Mouse (Mus musculus): ENCODE results near the gene Pp2d1.

Pp2d1 gene

DNA sequence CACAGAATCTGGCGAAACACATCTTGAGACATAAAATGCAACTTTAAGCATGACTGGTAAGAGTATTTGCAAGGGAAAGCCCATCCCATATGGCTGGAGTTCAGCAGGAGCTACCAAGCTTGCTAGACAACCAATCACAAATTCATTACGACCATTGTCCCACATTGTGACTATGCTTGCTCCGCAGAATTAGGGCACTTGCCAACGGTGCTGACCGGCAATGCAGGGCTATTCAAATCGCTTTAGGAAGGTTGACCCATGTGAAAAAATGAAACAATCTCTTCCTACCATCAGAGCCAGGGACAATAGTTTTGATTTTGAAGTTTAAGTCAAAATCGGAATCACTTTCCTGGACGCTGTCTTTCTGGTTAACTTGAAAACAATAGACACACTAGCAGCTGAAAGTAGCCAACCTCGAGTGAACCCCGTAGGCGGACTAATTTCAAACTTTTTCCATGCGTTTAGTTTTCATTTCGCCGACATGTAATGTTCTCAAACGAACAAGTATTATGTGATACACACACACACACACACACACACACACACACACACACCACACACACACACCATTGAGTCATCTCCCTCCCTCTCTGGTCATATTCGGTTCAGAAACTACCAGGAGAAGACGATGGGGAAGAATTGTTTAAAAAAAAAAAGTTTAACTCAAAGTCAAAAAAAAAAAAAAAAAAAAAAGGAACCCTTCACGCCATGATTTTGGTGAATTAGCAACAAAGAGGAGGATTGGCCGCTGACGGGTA is 27.1 kb upstream of the Pp2d1 start, which contains the start of gene Kat2b:
Gene Kat2b (plus strand): TSS at position 701 of the 758 bp plus-strand sequence.
- DNase-seq (ENCODE audit: low spot score), result no peak

GRCm38 (mm10) chr17:53564837-53565236 is 25.6 kb upstream of the Pp2d1 start:
- DNase-seq (ENCODE audit: low spot score), result no peak

DNA sequence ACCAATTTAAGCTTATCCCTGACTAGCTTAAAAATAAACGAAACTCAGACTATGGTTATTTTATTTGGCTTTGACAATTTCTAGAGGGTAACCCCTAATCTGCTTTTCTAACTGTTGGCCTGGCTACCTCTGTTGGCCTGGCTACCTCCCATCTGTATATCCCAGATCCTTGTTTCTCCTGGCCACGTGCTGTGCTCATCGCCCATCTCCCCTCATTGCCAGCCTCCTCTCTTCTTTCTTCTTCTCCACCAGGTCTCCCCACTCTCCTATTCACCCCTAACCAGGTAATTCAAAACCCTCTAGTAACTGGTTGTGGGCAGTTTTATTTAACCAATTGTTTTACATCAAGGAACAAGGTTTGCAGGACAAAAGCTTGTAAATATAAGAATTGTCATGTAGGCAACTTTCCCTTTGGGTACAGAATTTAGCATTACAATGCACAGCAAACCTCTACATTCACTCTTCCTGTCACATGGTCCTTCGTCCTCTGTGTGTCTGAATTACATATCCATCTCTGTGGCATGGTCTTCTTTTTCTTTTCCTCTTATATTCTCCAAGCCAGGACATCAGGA is 22.3 kb upstream of the Pp2d1 start:
- no peak for DNase-seq (ENCODE audit: low spot score)

DNA sequence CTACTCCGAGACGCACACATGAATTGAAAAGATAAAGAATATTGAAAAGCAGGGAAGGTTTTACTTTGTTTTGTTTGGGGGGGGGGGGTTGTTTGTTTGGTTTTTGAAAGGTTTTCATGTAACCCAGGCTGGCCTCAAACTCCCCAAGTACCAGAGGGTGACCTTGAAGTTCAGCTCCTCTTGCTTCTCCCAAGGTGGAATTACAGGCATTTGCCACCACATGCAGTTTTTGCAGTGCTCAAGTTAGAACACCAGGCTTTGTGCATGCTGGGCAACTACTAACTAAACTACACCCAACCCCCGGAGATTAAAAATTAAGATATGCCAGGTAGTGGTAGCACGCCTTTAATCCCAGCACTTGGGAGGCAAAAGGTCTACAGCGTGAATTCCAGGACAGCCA is 20.4 kb upstream of the Pp2d1 start:
- DNase-seq (ENCODE audit: low spot score), result no peak

DNA sequence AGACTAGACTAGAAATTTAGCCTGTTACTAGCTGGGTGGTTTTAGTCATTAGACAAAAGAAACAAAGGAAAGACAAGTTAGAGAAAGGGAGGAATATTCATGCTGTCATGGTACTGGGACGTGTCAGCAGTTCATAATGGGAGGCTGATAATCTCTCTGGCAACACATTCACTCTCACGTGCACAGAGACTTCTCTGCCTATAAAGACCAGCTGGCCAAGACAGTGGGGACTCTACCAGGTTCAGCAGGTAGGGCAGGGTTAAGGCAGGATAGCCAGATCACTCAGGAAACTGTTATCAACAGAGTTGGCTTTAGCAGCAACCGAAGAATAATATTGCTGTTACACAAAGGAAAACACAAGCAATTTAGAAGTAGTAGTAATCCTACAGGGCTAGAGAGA is 18.2 kb upstream of the Pp2d1 start:
- DNase-seq (ENCODE audit: low spot score), result no peak

DNA sequence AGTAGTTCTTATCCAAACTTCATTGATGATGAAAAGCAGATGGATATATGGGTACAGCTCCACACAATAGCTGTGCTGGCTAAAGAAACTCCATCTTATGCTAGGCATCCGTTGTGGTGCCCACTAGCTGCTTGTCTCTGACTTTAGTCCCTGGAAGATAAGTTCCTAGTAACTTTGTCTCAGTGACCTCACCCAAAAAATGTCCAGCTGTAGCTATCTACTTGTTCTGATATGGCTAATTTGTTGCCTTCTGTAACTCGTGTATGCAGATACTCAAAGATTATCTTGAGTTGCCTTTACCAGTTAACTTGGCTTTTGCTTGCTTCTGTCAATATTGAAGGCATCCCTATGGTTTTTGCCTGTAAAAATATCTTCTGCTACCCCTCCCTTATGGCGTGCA is 15.6 kb upstream of the Pp2d1 start:
- no peak for DNase-seq (ENCODE audit: low spot score)

- no peak for DNase-seq (ENCODE audit: low spot score)
These were observed 14.8 kb upstream of the Pp2d1 start for GRCm38 (mm10) chr17:53554088-53554487.

- no peak for DNase-seq (ENCODE audit: low spot score)
These were observed 12.4 kb upstream of the Pp2d1 start for GRCm38 (mm10) chr17:53551306-53552299.

GRCm38 (mm10) chr17:53543591-53544324 is 4.5 kb upstream of the Pp2d1 start:
- no peak for DNase-seq (ENCODE audit: low spot score)

DNA sequence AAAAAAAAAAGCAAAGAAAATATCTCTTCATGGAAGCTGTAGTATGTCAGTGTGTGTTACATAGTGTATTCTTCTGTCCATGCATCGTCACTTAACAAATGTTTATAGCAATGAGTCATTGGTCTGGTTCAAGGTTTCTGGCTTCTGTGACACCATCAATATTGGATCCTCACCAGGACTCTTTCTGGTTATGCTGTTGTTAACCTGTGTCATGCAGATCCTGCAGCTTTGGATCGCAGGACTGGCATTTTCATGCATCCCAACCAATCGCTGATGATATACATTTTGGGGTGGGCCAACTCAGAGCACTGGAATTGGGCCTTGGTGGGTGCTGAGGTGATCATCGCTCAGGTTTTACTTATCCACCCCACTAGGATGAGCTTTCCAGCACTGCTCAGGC is 3.3 kb upstream of the Pp2d1 start:
- no peak for DNase-seq (ENCODE audit: low spot score)

GRCm38 (mm10) chr17:53532425-53532824 is 6.8 kb downstream of the Pp2d1 start:
- DNase-seq (ENCODE audit: low spot score), result no peak

DNA sequence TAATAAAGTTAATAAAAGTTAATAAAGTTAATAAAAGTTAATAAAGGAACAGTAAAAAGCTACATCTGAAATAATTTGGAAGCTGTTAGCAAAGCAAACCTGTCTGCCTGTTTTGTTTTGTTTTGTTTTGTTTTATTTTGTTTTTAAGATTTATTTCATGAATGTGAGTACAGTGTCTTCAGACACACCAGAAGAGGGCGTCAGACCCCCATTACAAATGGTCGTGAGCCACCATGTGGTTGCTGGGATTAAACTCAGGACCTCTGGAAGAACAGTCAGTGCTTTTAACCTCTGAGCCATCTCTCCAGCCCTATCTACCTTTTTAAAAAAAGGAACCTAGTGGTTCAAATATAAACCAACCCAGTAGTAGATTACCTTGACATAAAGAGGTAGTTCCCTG is 8.1 kb downstream of the Pp2d1 start:
- DNase-seq (ENCODE audit: low spot score), result no peak

DNA sequence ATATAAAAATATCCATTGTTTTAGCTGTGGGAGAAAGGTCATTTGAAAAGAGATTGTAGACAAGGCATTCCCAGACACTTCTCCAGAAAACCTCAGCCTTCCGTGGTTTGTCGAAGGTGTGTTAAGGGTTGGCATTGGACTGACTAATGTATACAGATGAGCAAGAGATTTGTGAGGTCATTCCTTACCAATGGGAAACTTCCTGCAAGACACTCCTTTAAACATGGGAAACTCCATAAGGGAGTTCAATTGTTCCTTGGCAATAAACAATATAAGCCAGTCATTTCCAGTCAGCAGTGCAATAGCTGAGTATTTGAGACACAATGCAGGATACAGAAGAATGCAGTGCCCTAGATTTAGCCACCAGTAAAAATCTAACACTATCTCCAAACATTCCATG is 11.2 kb downstream of the Pp2d1 start:
- DNase-seq (ENCODE audit: low spot score), result no peak

- no peak for DNase-seq (ENCODE audit: low spot score)
These were observed 18.7 kb downstream of the Pp2d1 start for GRCm38 (mm10) chr17:53520509-53520908.

- DNase-seq (ENCODE audit: low spot score), result no peak
These were observed 19.9 kb downstream of the Pp2d1 start for GRCm38 (mm10) chr17:53519364-53519763.

- no peak for DNase-seq (ENCODE audit: low spot score)
These were observed 26.8 kb downstream of the Pp2d1 start for GRCm38 (mm10) chr17:53512311-53512951.

DNA sequence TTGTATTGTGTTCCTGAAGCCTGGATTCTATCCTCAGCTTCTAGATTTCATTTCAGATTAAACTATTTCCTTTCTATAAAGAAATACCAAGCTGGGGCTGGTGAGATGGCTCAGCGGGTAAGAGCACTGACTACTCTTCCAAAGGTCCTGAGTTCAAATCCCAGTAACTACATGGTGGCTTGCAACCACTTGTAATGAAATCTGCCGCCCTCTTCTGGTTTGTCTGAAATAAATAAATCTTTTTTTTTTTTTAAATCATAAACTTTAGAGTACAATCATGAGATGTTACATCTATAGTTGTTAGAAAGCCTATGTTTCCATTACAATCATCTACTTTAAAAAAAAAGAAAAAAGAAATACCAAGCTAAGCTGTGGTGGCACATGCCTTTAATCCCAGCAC is 36.3 kb downstream of the Pp2d1 start:
- no peak for DNase-seq (ENCODE audit: low spot score)

DNA sequence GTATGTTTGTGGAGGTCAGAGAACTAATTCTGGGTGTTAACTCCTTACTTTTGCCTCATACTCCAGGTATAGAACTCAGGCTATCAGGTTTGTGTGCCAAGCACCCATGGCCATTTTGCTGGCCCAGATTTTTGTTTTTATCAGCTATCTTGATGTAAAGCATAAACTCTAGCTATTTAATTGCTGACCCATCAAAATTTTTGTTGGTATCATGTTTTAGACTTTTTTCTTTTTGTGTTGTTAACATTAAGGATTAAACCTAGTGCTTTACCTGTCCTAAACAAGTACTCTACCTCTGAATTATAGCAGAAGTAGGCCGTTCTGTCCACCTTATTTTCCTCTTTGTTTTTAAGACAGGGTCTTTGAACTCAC is 50.3 kb downstream of the Pp2d1 start:
- no peak for DNase-seq (ENCODE audit: low spot score)

DNA sequence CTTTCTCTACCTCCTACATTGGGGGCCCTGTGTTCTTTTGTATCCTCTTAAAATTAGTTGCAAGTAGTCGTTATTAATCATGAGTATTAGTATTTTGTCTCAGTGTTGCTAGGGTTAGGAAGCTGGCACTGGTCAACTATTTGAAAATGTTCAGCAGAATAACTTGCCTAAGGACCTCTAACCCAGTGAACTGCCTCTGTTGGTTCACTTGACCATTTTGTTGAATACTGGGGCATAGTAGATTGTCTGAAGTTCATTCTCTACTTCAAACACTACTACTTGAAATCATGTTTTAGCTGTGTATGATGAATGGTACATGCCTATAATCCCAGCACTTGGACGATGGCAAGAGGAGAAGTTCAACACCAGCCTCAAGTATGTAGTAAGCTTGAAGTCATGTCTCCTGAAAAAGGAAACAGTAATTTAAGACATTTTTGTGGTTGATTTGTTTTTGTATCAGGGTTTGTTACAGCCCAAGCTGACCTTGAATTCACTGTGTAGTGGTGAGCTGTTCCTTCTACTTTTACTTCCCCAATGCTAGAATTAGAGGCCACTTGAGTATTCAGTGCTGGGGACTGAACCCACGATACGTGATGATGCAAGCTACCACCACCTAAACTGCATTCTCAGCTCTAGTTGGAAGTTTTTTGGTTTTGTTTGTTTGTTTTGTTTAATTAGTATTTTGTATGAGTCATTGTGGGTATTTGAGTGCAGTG is 50.8 kb downstream of the Pp2d1 start:
- DNase-seq (ENCODE audit: low spot score), result no peak

GRCm38 (mm10) chr17:53480433-53480832 is 58.8 kb downstream of the Pp2d1 start:
- DNase-seq (ENCODE audit: low spot score), result no peak

DNA sequence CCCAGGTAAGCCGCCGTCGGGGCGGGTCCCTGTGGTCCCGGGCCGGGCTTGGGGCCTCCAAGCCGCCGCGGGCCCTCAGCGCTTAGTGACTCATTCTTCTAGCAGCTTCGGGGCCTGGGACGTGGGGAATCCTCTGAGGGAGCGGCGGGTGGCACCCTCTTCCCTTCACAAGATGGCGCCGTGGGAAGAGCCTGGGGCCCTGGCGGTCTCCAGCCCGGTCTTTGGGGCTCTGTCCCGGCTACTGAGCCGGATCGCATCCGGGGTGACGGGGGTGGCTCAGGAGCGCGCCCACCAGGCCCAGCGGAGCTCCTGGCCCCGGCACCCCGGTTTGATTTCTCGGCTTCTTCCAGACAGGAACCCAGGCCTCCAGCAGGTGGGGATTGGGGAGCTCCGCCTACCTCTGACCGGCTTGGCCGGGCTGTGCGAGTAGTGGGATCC is 59.6 kb downstream of the Pp2d1 start:
- no peak for DNase-seq (ENCODE audit: low spot score)

All from spleen, adult 12 weeks (tissue).